8 mouse cellular contexts compared by ENCODE assay signal in genomic region chr17:24881738-24882440, GRCm38 (mm10). TPM values are rescaled to one million over a fixed set of nuclear protein-coding genes. Genes with fewer than 3 reads are reported as not detected.
DNase-seq lines count a peak whose midpoint lies in the region; ATAC-seq and TF ChIP-seq lines count a peak whose summit lies in the region.
"Had no signal": no experiment of that assay in that cellular context is flagged by ENCODE, and none has a peak within 500 bp of the region (broad histone marks: within the 10 kb centered on the region; RNA-seq: fewer than 3 reads in every experiment).

No protein-coding gene starts in this region.

- DNase-seq in kidney, adult 18-20 months, result peak; percentile 68
- peak; percentile 47 to 49 for DNase-seq in B cell, adult 2 months
- no peak for DNase-seq in G1E (ENCODE audit: low spot score)
- peak; percentile 64 for DNase-seq in kidney, adult 9 months
- no peak for DNase-seq in right cerebral cortex, adult 18-20 months
- no peak for DNase-seq in left cerebral cortex, adult 11 months (ENCODE audit: low spot score)

- TF ChIP-seq CTCF in G1E (IDR thresholded peaks at IDR 0.05; ENCODE audit: low read depth, low read length), result peak; percentile 66

- 47% methylated on average over 7 of the region's 7 CpGs for WGBS in kidney, embryonic 14.5 days

- no peak overlapping the region for H3K27ac ChIP-seq in kidney, embryonic 14.5 days (ENCODE audit: low read depth, low read length)

- no peak for ATAC-seq in kidney, embryonic 14.5 days (ENCODE audit: low FRiP score, low TSS enrichment)
- no peak for ATAC-seq in G1E (ENCODE audit: extremely low read depth, insufficient number of reproducible peaks, low FRiP score, poor library complexity, severe bottlenecking)

- no peaks in the 10 kb centered on the region for H3K27me3 ChIP-seq in kidney, embryonic 14.5 days (ENCODE audit: control insufficient read depth, insufficient read depth, low read length)
- H3K27me3 ChIP-seq in G1E (ENCODE audit: insufficient read depth, low read length), result peaks cover 9% of the 10 kb centered on the region; the same call in 1 of the 2 replicates

- H3K4me3 ChIP-seq in kidney, embryonic 14.5 days (ENCODE audit: low read length), result no peak overlapping the region
- no peak overlapping the region for H3K4me3 ChIP-seq in G1E (ENCODE audit: low read depth, low read length)
- H3K4me3 ChIP-seq: erythroblast, embryonic 14.5 days had no signal

- peaks cover 16% of the 10 kb centered on the region for H3K36me3 ChIP-seq in kidney, embryonic 14.5 days (ENCODE audit: control insufficient read depth, insufficient read depth, low read length)
- H3K36me3 ChIP-seq in G1E (replicated peaks), result peaks cover 60% of the 10 kb centered on the region

- H3K4me2 ChIP-seq in kidney, embryonic 14.5 days (replicated peaks; ENCODE audit: low read depth, low read length), result no peak overlapping the region

- H3K9me3 ChIP-seq in kidney, embryonic 14.5 days (ENCODE audit: control insufficient read depth, low read length), result no peaks in the 10 kb centered on the region
- H3K9me3 ChIP-seq in G1E (replicated peaks), result no peaks in the 10 kb centered on the region

- H3K4me1 ChIP-seq in kidney, embryonic 14.5 days (ENCODE audit: control insufficient read depth, insufficient read depth, low read length), result peaks cover 8% of the 10 kb centered on the region
- H3K4me1 ChIP-seq in G1E (ENCODE audit: insufficient read depth, low read depth, low read length), result peaks cover 56% of the 10 kb centered on the region

- no peak overlapping the region for H3K9ac ChIP-seq in kidney, embryonic 14.5 days (ENCODE audit: low read depth, low read length)

RNA-seq across cellular contexts. Expression of gene Nubp2, which starts 4.3 kb away (rescaled TPM):
- 57.1 and 61.8 TPM in 2 replicates for polyA plus RNA-seq in kidney, embryonic 14.5 days (2014; fragmentation: Nextera tagmentation; extraction: Ambion mirVana)
- total RNA-seq in G1E (2014; fragmentation: Nextera tagmentation), result 92.9 and 95.7 TPM in 2 replicates
- total RNA-seq in G1E (2017), result 46.9 and 58.5 TPM in 2 replicates
- polyA plus RNA-seq in G1E (2012), result 79.9 and 103 TPM in 2 replicates

RNA-seq across cellular contexts. Expression of gene Spsb3, which starts 4.6 kb away (rescaled TPM):
- polyA plus RNA-seq in kidney, embryonic 14.5 days (2014; fragmentation: Nextera tagmentation; extraction: Ambion mirVana), result 32.1 and 36.8 TPM in 2 replicates
- total RNA-seq in G1E (2014; fragmentation: Nextera tagmentation) (10.9 and 12.8 TPM in 2 replicates), G1E (2017) (15.9 and 19.7 TPM in 2 replicates)
- 35.1 and 42.6 TPM in 2 replicates for polyA plus RNA-seq in G1E (2012)

RNA-seq across cellular contexts. Expression of gene Eme2, which starts 13.0 kb away (rescaled TPM):
- 18.2 and 25.2 TPM in 2 replicates for polyA plus RNA-seq in kidney, embryonic 14.5 days (2014; fragmentation: Nextera tagmentation; extraction: Ambion mirVana)
- total RNA-seq in G1E (2014; fragmentation: Nextera tagmentation), result 3.4 and 6.5 TPM in 2 replicates
- 18.2 and 19.4 TPM in 2 replicates for total RNA-seq in G1E (2017)
- polyA plus RNA-seq in G1E (2012), result 9.4 and 12.1 TPM in 2 replicates

RNA-seq across cellular contexts. Expression of gene Mrps34, which starts 13.0 kb away (rescaled TPM):
- 102 and 111 TPM in 2 replicates for polyA plus RNA-seq in kidney, embryonic 14.5 days (2014; fragmentation: Nextera tagmentation; extraction: Ambion mirVana)
- 28.8 and 30.8 TPM in 2 replicates for total RNA-seq in G1E (2014; fragmentation: Nextera tagmentation)
- total RNA-seq in G1E (2017), result 15.6 and 21.1 TPM in 2 replicates
- polyA plus RNA-seq in G1E (2012), result 81.7 and 82.8 TPM in 2 replicates

RNA-seq across cellular contexts. Expression of gene Nme3, which starts 14.4 kb away (rescaled TPM):
- polyA plus RNA-seq in kidney, embryonic 14.5 days (2014; fragmentation: Nextera tagmentation; extraction: Ambion mirVana), result 84.6 and 99.5 TPM in 2 replicates
- total RNA-seq in G1E (2014; fragmentation: Nextera tagmentation) (5.6 and 9.5 TPM in 2 replicates), G1E (2017) (29.0 and 32.5 TPM in 2 replicates)
- polyA plus RNA-seq in G1E (2012), result 20.2 and 26.8 TPM in 2 replicates

Comparison
In these comparisons a context has a peak if more than half of its experiments do, and no peak if none do; other contexts are left out.
1. DNase-seq: peak in kidney, adult 18-20 months (single experiment), B cell, adult 2 months (2 of 2) and kidney, adult 9 months (single experiment); none in G1E (single experiment), right cerebral cortex, adult 18-20 months (single experiment) and left cerebral cortex, adult 11 months (single experiment).